Mouse (Mus musculus) kidney, adult 2 months (tissue): ENCODE measurements around the gene Exoc5. TPM values are rescaled to one million over a fixed set of nuclear protein-coding genes. Genes with fewer than 3 reads are reported as not detected.

ENCODE experiments used
- DNase-seq: peaks from one replicate; pipeline ENCODE4 v3.0.0; 2021
- H3K27ac ChIP-seq: fragments of 200-500 bp; 2 replicates; pipeline ENCODE4 v1.5.1; 2012; ENCODE audit warnings: low read depth, low read length, control low read depth, inconsistent platforms; ENCODE audit not compliant: insufficient read depth
- H3K27me3 ChIP-seq: fragments of 200-500 bp; replicated peaks from 2 replicates; pipeline ENCODE4 v1.6.1; 2012; ENCODE audit warnings: mild to moderate bottlenecking, moderate library complexity, low read length, inconsistent platforms; ENCODE audit not compliant: control insufficient read depth, insufficient read depth
- H3K36me3 ChIP-seq: fragments of 200-500 bp; 2 replicates; pipeline ENCODE4 v1.6.1; 2012; ENCODE audit warnings: mild to moderate bottlenecking, moderate library complexity, low read length, inconsistent platforms; ENCODE audit not compliant: control insufficient read depth, insufficient read depth
- H3K4me1 ChIP-seq: fragments of 200-500 bp; 2 replicates; pipeline ENCODE4 v1.6.1; 2011; ENCODE audit warnings: low read length; ENCODE audit not compliant: control insufficient read depth, insufficient read depth
- H3K4me3 ChIP-seq: fragments of 200-500 bp; 2 replicates; pipeline ENCODE4 v1.5.1; 2011; ENCODE audit warnings: mild to moderate bottlenecking, low read depth, low read length, control low read depth; ENCODE audit not compliant: insufficient read depth
- CTCF ChIP-seq: fragments of 200-500 bp; conservative IDR thresholded peaks from 2 replicates; pipeline ENCODE4 v1.5.1; 2011; ENCODE audit warnings: low read depth, mild to moderate bottlenecking, control low read depth, low read length, moderate library complexity, mixed read lengths; ENCODE audit not compliant: insufficient read depth, insufficient read length
- POLR2A ChIP-seq: fragments of 200-500 bp; IDR thresholded peaks from one replicate; pipeline ENCODE4 v1.6.1; 2011; ENCODE audit warnings: low read depth, low read length, control low read depth
- WGBS: fragments of 180-500 bp; shearing (Covaris S2); methylation state at CpG from one replicate; pipeline ENCODE4 v1.1.7; 2018; 5-methylcytosine and 5-hydroxymethylcytosine counted together
- polyA plus RNA-seq: library from polyadenylated mRNA; depleted of rRNA; stranded (reverse); fragments of >200 nt; gene quantifications from 2 replicates; pipeline ENCODE4 v1.2.3, GENCODE M21; 2012

The Exoc5 gene
- polyA plus RNA-seq, 1 experiment, result 6.4 TPM

GRCm38 (mm10) chr14:49007979-49008378, 58.5 kb downstream of the Exoc5 start:
- no peak for DNase-seq
- no peak for TF ChIP-seq POLR2A
- TF ChIP-seq CTCF, result no peak
- Histone ChIP-seq H3K4me3 (no peak overlapping the region), H3K27me3 (no peaks in the 10 kb centered on the region), H3K27ac (no peak overlapping the region), H3K36me3 (no peaks in the 10 kb centered on the region), H3K4me1 (no peaks in the 10 kb centered on the region)
- WGBS, result 98% methylated on average over 2 of the region's 2 CpGs

DNA sequence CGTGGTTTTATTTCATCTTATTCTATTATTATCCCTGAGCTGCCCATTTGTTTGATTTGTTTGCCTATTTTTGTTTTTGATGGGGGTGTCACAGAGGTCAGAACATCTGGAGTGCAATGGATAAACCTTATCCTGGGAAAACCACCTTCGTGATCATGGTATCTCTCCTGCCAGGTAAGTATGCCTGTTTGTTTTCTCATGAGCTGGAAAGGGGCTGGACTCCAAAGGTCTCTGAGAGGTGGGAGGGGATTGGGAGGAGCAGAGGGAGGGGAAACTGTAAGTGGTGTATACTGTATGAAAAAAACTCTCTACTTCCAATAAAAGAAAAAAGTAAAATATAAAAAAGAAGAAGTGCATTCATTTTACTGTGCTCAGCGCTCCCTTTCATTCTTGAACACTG, 64.8 kb downstream of the Exoc5 start:
- Histone ChIP-seq H3K27me3 (no peaks in the 10 kb centered on the region), H3K27ac (no peak overlapping the region), H3K36me3 (no peaks in the 10 kb centered on the region), H3K4me3 (no peak overlapping the region), H3K4me1 (no peaks in the 10 kb centered on the region)
- TF ChIP-seq CTCF (no peak), POLR2A (no peak)
- DNase-seq, result no peak
- 70% methylated on average over 3 of the region's 3 CpGs for WGBS

DNA sequence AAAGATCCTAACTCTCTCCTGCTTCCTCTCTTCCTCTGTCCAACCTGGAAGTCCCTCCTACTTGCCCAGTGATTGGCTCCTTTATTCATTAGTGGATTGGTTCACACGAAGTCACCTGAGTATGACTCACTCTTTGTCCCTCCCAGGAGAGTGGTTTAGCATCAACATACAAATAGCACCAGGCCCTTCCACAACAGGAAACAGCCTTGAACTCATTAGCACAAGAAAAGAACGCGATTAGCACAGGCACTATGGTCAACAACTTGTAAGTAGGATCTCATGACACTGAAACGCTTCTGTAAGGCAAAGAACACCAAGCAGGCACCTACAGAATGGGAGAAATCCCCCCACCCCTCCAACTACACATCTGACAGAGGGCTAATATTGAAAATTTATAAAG, 67.7 kb downstream of the Exoc5 start:
- TF ChIP-seq POLR2A (no peak), CTCF (no peak)
- Histone ChIP-seq H3K27ac (no peak overlapping the region), H3K4me3 (no peak overlapping the region), H3K4me1 (no peaks in the 10 kb centered on the region), H3K27me3 (no peaks in the 10 kb centered on the region), H3K36me3 (no peaks in the 10 kb centered on the region)
- WGBS, result 45% methylated on average over 4 of the region's 4 CpGs
- no peak for DNase-seq

- TF ChIP-seq POLR2A (no peak), CTCF (no peak)
- no peak for DNase-seq
- Histone ChIP-seq H3K36me3 (no peaks in the 10 kb centered on the region), H3K27me3 (no peaks in the 10 kb centered on the region), H3K4me1 (no peaks in the 10 kb centered on the region), H3K27ac (no peak overlapping the region), H3K4me3 (no peak overlapping the region)
- WGBS, result 88% methylated on average over 3 of the region's 3 CpGs
Observed at GRCm38 (mm10) chr14:48993861-48994260, 72.6 kb downstream of the Exoc5 start.

DNA sequence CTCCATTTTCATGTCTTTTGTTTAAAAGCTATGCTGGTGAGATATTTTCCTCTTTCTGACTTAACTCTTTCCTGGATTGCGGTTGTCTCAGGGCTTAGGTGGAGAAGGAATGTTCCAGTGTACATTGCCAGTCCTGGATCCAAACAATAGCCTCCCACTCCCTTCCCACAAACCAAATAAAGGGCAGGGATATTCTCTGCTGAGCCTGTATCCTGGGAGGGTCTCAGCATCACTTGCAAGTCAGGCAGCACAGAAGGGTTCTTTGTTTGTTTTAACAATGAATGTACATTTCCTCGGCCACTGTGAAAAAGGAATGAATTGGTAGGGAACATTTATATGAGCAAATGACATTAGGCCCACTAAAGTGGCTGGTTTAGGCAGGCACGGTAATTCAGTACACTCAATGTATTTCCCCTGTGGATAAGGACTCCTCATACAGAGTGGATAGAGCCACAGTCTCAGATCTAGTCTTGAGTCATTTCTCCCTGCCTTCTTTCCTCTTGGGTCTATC, 74.3 kb downstream of the Exoc5 start:
- WGBS, result 69% methylated on average over 3 of the region's 3 CpGs
- H3K36me3 ChIP-seq, result no peaks in the 10 kb centered on the region
- no peak overlapping the region for H3K4me3 ChIP-seq
- no peak for DNase-seq
- no peaks in the 10 kb centered on the region for H3K27me3 ChIP-seq
- H3K4me1 ChIP-seq, result no peaks in the 10 kb centered on the region
- no peak overlapping the region for H3K27ac ChIP-seq
- TF ChIP-seq CTCF, result no peak
- TF ChIP-seq POLR2A, result no peak

GRCm38 (mm10) chr14:48991144-48991522, 75.3 kb downstream of the Exoc5 start:
- DNase-seq, result no peak
- no peak for TF ChIP-seq POLR2A
- TF ChIP-seq CTCF, result no peak
- no peak overlapping the region for H3K4me3 ChIP-seq
- no peaks in the 10 kb centered on the region for H3K4me1 ChIP-seq
- 4% methylated on average over 7 of the region's 7 CpGs for WGBS
- no peaks in the 10 kb centered on the region for H3K36me3 ChIP-seq
- H3K27ac ChIP-seq, result no peak overlapping the region
- H3K27me3 ChIP-seq, result no peaks in the 10 kb centered on the region

DNA sequence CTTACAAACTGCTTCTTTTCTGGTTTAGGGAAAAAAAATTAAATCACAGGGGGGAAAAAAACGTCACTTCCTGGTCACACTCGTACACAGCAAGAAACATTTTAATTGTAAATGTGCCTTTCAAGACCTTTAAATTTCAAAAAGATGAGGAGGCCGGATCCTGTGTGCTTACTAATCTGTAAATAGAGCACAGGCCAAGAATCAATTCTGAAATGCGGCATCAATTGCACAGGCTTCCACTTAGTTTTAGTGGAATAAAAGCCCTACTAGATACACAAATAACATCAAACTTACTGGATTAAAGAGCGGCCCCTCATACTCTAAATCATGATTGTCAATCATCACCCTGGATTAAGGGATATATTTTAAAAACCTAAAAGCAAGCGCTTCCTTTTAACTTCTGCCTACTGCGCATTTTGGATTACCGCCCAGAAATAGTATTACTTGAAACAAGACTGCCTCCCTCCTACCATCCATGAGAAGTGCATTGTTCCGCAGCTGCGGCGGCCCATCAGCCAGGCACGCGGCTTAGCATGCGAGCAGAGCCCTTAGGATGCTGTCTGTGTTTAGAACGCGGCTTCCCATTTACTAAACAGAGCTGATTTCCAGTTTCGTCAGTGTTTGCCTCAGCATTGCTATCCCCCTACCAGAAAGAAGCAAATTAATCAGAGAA, 75.8 kb downstream of the Exoc5 start:
- no peaks in the 10 kb centered on the region for H3K4me1 ChIP-seq
- no peaks in the 10 kb centered on the region for H3K27me3 ChIP-seq
- no peaks in the 10 kb centered on the region for H3K36me3 ChIP-seq
- no peak overlapping the region for H3K4me3 ChIP-seq
- WGBS, result 18% methylated on average over 17 of the region's 17 CpGs
- peak; percentile 59 for DNase-seq
- H3K27ac ChIP-seq, result no peak overlapping the region
- TF ChIP-seq POLR2A (no peak), CTCF (peak; percentile 52; the same call in 1 of the 2 replicates)
